Mouse (Mus musculus) right cerebral cortex, postnatal 10 days (tissue): ENCODE data around the gene 2810004N23Rik.

Source experiments
- DNase-seq, 2 experiments: peaks; one replicate each; pipeline ENCODE4 v3.0.0; 2021; ENCODE audit warnings: low spot score in 2 of 2

Gene 2810004N23Rik

DNA sequence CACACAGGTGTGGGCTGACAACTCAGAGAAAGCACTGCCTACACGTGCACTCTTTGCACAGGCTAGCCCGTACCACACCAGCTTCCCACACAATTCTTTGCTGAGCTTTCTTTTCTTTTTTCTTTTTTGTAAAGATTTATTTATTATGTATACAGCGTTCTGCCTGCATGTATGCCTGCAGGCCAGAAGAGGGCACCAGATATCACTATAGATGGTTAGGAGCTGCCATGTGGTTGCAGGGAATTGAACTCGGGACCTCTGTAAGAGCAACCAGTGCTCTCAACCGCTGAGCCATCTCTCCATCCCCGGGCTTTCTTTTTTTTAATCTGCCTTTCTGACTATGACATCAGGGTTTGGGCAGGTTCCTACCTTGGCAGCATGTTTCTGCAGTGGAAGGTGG, 39.4 kb downstream of the 2810004N23Rik start:
- DNase-seq = no peak

DNA sequence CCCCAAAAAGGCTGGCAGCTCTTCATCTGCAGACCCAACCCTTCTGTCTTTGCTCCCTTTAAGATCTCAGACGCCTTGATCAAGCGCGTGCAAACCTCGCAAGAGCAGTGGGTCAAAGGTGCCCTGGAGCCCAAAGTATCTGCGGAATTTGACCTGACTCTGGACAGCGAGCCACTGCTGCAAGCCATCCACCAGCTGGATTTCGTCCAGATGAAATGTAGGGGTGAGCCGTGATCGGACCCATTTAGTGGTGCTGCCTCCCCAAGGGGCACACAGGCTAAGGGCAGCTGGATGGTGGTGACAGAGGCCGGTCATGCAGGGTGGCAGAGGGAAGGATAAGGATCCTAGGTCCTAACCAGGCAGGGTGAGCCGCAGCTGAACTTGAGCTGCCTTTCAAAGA, 42.8 kb downstream of the 2810004N23Rik start:
- no peak for DNase-seq

DNA sequence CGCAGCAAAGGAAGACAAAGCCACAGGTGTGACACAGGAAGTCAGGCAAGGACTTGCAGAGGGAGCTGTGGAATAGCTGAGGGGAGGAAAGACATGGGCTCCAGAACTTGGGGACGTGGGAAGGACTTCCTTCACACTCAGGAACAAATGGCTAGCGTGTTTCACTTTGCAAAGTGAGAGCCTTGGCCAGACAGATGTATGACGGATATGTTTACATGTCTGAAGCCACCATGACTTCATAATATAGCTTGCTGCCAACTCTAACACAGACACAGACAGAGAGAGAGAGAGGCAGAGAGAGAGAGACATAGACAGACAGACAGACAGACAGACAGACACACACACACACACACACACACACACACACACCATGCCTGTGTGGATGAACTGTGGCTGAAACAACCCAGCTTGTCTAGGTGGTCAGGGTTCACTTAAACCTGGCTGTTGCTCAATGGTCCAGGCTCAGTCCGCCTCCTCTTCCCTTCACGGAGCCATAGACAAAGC, 43.3 kb downstream of the 2810004N23Rik start:
- DNase-seq = no peak

DNA sequence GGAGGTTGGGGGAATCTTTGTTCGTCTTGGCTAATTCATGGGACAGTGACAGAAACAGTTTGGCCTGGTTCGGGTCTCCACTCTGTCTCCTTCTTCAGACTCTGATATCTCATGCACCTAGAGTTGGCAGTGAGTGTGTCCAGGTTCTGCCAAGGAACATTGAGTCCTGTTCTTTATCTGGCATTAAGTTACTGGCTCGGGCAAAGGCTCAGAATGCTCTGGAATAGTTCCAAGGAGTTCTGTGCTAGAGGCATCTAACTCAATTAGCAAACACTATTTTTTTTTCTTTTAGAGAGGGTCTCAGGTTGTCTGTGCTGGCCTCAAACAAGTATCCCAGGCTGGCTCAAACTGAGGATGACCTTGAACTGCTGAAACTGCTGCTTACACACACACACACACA, 45.6 kb downstream of the 2810004N23Rik start:
- DNase-seq = no peak

DNA sequence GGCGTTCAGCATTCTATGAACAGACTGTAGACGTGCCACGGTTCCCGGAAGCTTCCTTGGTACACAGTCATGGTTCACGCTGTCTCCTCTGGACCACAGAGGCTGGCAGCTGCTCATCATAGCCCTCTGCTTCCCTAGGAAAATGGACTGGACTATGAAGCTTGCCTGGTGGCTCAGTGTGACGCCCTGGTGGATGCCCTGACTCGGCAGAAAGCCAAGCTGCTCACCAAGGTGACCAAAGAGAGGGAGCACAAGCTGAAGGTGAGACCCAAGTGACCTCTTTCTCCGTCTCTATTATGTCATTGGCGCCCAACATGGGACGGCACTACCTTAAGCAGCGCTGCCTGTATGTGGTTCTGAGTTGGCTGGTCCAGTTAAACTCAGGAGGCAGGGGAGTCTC, 46.1 kb downstream of the 2810004N23Rik start:
- no peak for DNase-seq

DNA sequence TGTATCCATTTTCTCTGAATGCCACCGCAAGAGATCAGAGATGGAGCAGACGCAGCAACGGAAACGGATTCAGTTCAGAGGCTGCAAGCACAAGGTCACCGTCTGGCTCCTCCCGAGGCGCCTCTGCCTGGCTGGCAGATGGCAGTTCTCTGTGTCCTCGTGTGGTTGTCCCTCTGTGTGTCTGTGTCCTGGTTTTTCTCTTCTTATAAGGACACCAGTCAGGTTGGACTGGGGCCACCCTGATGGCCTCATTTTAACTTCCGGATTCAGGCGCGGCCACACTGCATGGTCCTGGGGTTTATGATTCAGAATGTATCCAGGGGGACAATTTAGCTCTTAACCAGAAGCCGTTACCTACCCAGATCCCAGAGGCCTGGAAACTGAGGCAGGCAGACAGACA, 47.0 kb downstream of the 2810004N23Rik start:
- DNase-seq = no peak

DNA sequence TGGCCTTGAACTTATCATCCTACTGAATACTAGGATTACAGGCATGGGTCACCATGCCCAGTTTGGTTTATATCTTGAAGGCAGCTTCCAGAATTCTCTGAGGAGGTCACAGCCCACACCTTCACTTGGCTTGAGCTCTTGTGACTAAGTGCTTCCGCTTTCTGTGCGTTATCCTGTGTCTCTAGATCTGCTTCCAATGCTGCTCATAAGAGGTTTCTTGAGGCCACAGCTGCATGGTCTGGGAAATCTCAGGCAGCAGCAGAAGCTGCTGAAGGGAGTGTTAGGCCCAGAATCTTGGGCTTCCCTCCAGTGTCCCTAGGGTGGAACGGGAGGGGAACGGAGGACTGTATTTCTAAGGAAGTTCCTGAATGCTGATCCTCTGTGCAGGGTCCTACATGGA, 49.6 kb downstream of the 2810004N23Rik start:
- no peak for DNase-seq

DNA sequence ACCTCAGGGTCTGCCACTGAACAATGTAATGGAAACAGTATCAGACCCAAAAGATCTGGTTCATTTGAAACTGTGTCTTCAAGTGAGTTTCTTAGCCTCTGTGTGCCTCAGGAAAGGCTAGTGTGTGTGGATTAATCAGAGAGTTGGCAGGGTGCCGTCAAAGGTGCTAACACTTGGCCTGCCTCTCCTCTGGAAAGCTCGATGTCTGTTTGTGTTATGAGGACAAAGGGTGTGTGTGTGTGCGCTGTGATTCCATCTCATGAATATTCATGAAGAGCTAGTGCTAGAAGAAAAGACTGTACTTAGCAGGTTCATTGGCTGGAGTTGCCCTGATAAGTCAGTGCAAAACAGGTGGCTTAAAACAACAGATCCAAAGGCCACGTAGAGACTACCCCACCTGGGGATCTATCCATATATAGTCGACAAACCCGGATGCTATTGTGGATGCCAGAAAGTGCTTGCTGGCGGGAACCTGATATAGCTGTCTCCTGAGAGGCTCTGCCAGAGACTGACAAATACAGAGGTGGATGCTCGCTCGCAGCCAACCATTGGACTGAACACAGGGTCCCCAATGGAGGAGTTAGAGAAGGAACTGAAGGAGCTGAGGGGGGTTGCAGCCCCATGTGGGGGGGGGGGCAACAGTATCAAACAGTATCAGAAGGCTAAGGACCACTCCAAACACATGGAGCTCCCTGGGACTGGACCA, 52.1 kb downstream of the 2810004N23Rik start:
- no peak for DNase-seq

DNA sequence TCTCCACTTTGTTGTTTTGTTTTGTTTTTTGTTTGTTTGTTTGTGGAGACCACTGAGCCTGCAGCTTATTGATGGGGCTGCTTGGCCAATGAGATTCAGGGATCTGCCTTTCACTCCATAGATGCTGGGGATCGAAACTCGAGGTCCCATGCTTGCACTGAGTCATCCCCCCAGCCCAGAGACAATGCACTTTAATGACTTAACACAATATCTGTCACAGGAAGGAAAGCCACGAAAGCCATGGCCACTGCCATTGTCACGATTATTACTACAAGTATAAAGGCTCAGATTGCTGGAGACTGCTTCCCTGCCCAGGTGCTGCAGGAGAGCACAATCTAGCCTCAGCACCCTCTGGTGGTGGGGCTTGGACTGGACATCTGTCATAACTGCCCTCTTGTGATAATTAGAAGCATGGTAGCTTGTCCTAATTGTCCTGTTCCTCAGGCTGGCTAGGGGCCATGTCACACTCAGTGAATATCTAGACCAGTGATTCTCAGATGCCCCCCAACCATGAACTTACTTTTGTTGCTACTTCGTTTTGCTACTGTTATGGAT, 52.8 kb downstream of the 2810004N23Rik start:
- DNase-seq = no peak

DNA sequence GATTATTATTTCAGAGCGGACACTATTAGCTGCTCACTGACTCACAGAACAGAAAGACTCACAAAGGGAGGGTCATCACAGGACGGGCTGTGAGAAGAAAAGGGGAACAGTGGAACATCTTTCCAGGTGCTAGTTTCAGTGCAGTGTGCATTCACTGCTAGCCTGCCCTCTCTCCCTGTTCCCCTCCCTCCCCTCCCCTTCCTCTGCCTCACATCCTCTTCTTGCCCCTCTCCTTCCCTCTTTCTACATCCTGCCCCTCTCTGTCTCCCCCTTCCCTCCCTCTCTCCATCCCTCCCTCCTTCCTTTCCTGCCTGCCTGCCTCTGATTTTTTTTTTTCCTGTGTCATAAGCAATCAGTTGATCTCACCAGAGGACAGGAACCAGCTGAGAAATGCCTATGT, 53.5 kb downstream of the 2810004N23Rik start:
- DNase-seq = no peak

DNA sequence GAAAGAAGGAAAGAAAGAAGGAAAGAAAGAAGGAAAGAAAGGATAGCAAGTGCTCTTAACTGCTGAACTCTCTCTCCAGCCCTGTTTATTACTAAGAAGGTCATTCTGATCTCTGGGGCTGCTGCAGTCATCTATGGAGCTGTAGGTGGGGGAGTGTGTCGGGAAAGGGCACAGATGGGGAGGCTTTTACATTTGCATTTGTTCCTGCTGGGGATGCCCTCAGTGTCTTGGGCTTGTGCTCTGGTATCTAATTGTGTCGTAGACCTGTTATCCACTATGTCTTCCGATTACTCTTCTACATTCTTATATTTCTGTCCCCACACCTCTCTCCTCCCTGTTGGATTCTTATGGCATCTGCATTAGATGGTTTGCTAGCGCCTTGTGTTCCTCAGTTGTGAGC, 56.9 kb downstream of the 2810004N23Rik start:
- no peak for DNase-seq

DNA sequence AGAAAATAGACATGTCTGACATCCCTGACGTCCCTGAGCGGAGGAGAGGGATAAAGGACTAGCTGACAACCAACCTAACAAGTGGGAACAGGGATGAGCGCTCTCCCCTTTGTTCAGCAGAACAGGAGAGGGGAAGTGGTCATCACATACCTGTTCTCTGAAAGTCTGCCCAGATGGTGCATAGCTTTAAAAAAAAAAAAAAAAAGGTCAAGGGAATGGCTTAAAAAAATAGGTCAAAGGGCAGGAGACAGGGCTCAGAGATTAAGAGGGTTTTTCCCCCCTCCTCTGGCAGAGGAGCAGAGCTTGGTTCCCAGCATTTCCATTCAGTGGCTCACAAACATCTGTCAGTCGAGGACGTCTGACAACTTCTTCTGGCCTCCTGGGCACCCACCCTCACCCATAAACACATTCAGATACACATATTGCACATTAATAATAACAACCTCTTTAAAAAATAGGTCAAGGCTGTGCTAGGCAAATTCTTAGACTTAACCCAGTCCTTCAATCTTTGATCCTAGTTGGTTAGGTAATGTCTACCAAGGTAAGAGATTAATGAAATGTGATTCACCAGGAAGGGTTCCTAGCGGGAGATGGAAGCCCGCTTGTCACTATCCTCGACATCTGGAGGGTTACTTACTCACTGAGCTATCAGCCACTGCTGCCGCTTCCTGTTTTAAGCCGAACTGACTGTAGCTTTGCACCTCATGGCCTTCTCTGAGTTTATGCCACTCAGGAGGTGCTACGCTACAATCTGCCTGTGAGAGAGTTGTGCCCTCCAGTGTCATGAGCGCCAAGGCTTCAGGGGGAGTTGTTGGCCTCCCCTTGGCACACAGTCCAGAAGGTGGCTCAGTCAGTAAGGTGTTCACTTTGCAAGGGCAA, 58.9 kb downstream of the 2810004N23Rik start:
- no peak for DNase-seq

DNA sequence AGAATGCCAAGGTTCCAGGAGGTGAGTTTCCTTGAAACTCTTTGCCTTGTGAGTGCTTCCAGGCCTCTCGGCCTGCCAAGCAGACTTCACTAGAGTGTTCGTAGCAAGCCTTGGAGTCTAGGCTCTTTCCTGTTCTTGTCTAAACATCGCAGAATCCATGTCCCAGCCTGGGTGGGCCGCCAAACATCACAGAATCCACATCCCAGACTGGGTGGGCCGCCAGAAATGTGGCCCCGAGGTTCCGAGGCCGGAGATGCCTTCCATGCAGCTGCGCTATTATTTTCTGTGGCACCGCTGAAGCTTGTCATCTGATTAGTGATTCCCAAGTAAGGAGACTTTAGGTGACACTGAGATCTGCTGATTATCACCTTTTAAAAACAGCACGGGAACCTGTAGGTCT, 62.4 kb downstream of the 2810004N23Rik start:
- no peak for DNase-seq

DNA sequence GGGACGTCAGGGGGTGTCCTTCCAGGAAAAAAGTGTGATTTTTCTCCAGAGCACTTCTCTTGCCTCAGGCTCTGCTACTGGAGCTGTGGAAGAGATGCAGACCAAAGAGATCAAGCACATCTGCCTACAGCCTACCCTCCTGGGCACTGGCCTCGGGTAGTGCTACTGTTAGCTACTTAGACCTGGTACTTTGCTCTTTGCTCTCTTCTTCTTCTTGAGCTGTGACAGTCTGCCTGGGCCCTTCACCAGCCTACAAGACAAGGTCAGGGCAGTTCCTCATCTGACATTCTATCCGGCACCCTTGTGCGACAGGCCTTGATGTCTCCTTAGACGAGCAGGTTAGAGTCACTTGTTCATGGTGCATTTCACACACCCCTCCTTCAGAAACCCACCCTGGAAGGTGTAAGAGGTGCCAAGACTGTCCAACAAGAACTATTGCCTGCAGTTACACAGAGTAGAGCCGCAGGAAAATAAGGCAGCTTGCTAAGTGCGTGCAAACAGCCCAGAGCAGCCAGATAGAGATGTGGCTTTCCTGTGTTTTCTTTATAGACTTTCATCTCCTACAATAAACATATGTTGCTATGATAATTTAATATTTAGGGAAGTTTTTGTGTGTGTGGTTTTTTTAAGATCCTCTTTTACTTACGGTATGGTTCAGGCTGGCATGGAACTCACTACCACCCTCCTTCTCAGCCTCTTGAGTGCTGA, 67.0 kb downstream of the 2810004N23Rik start:
- DNase-seq = no peak

DNA sequence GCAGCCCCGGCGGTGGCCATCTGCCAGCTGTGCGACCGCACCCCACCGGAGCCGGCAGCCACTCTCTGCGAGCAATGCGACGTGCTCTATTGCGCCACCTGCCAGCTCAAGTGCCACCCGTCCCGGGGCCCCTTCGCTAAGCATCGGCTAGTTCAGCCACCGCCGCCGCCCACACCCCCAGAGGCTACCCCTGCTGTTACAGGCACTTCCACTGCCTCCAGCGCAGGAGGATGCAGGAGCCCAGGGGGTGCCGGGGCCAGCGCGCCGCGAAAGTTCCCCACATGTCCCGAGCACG, 68.5 kb downstream of the 2810004N23Rik start:
- DNase-seq = peak; percentile 88 to 89

DNA sequence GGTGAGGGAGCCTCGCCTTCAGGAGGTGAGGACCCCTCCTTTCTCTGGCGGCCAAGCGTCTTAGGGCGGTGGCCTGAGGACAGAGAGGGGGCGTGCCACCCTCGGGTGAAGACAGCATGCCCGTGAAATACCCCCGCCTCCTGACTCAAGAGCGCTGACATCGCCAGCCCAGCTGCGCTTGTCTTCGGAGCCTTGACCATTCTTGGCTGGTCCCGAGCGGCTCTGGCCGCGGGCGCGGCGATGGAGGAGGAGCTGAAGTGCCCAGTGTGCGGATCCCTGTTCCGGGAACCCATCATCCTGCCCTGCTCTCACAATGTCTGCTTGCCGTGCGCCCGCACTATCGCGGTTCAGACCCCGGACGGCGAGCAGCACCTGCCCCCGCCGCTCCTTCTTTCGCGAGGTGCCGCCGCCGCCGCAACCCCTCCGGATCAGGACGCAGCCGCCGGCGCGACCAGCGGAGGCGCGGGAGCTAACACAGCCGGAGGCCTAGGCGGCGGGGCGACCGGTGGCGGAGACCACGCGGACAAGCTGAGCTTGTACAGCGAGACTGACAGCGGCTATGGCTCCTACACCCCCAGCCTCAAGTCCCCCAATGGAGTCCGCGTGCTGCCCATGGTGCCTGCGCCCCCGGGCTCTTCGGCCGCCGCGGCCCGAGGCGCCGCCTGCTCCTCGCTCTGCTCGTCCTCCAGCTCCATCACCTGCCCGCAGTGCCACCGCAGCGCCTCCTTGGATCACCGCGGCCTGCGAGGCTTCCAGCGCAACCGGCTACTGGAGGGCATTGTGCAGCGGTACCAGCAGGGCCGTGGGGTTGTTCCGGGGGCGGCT, 69.0 kb downstream of the 2810004N23Rik start:
- DNase-seq = peak; percentile 59 to 66

DNA sequence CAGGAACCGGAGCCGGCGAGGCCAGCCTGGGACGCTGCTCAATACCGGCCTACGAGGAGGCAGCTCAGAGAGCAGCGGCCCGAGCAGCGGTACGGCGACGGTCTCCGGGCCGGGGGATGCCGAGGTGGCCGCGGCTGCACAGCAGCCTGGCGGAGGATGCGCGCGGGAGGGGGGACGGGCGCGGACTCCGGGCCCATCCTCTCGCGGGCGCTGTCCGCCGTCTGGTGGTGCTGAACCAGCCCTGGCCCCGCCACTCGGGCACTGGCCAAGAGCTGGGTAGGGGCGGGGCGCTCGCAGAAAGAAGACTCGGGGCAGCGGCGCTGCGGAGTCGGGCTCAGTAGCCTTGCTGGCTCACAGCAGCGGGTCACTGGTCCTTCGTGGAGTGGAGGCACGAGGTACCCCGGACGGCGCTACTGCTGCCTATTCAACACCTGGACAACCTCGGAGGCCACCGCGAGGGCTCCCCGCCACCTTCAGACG, 69.7 kb downstream of the 2810004N23Rik start:
- peak; percentile 86 to 89 for DNase-seq

DNA sequence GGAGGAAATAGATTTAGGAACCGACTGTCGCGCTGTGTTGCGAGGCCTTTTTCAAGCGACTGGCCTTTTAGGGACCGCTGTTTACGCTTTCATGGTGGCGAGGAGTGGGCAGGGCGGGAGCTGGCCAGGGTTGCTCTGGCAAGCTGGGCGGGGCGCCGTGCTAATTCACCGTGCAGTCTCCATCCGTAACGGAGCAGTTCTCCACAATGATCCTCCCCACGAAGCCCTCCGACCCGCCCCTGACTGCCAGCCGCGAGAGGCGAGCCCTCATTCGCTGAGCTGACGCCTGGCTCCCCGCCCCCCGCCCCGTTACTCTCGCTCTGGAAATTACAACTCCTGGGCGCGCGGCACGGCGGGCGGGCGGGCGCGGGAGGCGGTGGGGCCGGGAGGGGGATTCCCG, 70.2 kb downstream of the 2810004N23Rik start, which contains the start of gene Trim67:
TSS of gene Trim67 (plus strand) at position 385 of the 400 bp plus-strand sequence.
- peak; percentile 92 to 93 for DNase-seq

DNA sequence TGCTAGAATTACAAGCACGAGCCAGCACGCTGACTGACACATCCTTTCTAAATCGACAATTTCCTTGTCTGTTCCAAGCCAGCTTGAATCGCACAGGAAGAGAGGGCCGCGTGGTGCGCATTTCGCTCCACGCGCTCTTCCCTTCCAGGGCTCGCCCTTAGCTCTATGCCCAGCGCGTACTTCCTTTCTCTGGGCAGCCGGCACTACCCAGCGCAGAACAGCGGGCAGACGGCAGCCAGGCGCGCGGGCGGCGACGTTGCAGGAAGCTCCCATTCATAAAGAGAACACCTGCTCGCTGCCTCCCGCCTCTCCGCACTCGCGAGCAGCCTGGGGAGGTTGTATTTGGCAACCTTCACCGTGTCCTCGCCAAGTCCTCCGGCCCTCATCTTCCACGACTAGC, 70.7 kb downstream of the 2810004N23Rik start:
- DNase-seq = peak; percentile 79 to 83

DNA sequence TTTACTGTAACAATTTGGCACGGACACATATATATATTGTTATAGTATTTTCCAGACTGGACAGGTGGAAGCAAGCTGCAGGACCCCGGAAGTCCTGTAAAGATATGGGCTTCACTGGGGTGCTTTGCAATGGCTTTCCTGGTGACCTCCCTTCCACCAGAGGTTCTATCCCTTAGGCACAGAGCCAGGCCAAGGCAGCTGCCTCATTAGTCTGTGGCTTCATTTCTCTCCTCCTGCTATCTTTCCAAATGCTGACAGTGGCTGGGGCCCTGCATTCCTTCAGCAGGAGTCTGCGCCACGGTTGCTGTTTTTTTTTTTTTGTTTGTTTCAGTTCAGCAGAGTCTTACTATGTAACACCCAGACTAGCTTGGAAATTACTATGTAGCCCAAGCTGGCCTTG, 71.2 kb downstream of the 2810004N23Rik start:
- DNase-seq = no peak

DNA sequence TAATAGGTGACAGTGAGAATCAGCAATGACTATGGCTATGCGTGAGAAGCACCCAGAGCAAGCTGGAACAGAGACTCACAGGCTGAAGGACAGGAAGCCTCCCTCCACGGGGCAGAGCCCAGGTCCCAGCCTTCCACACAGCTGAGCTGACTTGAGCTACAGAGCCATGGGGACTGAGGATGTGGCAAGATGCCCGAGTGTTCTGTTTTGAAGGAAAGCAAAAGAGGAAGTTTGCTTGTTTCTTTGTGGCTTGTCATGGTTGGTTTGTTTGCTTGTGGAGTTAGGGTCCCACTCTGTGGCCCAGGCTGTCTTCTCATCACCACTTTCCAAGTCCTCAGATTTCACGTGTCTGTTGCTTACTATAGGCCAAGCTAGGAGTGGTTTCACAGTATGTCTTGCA, 72.2 kb downstream of the 2810004N23Rik start:
- no peak for DNase-seq
